22 mouse cellular contexts compared by ENCODE assay signal in genomic region chr3:63822631-63823030, GRCm38 (mm10).
DNase-seq lines count a peak whose midpoint lies in the region; ATAC-seq and TF ChIP-seq lines count a peak whose summit lies in the region.
"Had no signal": no experiment of that assay in that cellular context is flagged by ENCODE, and none has a peak within 500 bp of the region (broad histone marks: within the 10 kb centered on the region; RNA-seq: fewer than 3 reads in every experiment).

No protein-coding gene starts in this region.

- no peak for ATAC-seq in CD4-positive, CD25-positive, alpha-beta regulatory T cell, adult 4 months
- ATAC-seq: forebrain, embryonic 13.5 days; inflammation-experienced regulatory T-cells, adult 6 months; liver, embryonic 12.5 days had no signal

- DNase-seq in adrenal gland, adult 2 months = peak; percentile 16
- DNase-seq in adrenal gland, postnatal 4 days (ENCODE audit: low spot score in 2 of 2) = no peak
- peak; percentile 26 to 31 for DNase-seq in layer of hippocampus, adult 2 months (ENCODE audit: low spot score in 2 of 2)
- no peak for DNase-seq in layer of hippocampus, adult 9-10 months (ENCODE audit: low spot score)
- peak; percentile 13 for DNase-seq in right cerebral cortex, adult 18-20 months
- DNase-seq in right cerebral cortex, postnatal 10 days (ENCODE audit: low spot score in 2 of 2) = no peak
- DNase-seq in heart, postnatal 4 days = no peak
- DNase-seq: cerebellum, adult 8-10 months; gastrocnemius, postnatal 10 days; heart, adult 18-20 months; kidney, adult 2 months; kidney, postnatal 10 days; layer of hippocampus, adult 9-11 months had no signal

- no peak overlapping the region for H3K4me3 ChIP-seq in layer of hippocampus, adult 2 months
- H3K4me3 ChIP-seq: forebrain, embryonic 13.5 days; heart, embryonic 15.5 days; left cerebral cortex, adult 2 months; liver, embryonic 12.5 days; midbrain, embryonic 12.5 days; neural tube, embryonic 15.5 days had no signal

- no peak for TF ChIP-seq CTCF in layer of hippocampus, adult 2 months (conservative IDR thresholded peaks at IDR 0.05)

- no peak overlapping the region; the same call in 1 of the 2 replicates for H3K27ac ChIP-seq in layer of hippocampus, adult 2 months
- H3K27ac ChIP-seq: forebrain, embryonic 13.5 days; heart, embryonic 15.5 days; left cerebral cortex, adult 2 months; liver, embryonic 12.5 days; macrophage; midbrain, embryonic 12.5 days; neural tube, embryonic 15.5 days had no signal

Comparison
In these comparisons a context has a peak if more than half of its experiments do, and no peak if none do; other contexts are left out.
1. DNase-seq: peak in adrenal gland, adult 2 months (single experiment), layer of hippocampus, adult 2 months (2 of 2) and right cerebral cortex, adult 18-20 months (single experiment); none in adrenal gland, postnatal 4 days (0 of 2), layer of hippocampus, adult 9-10 months (single experiment), right cerebral cortex, postnatal 10 days (0 of 2) and heart, postnatal 4 days (single experiment).